Mouse (Mus musculus) myocyte (in vitro differentiated cells): Measurements from ENCODE around the gene H2-K1. TPM values are rescaled to one million over a fixed set of nuclear protein-coding genes. Genes with fewer than 3 reads are reported as not detected.
A peak's percentile ranks its signal among the peaks of the same experiment; 100 is the strongest.

Source experiments
- H3K27me3 ChIP-seq: one replicate; pipeline ENCODE4 v1.6.1; 2011; ENCODE audit not compliant: control insufficient read depth, insufficient read depth, insufficient read length
- H3K36me3 ChIP-seq: one replicate; pipeline ENCODE4 v1.6.1; 2011; ENCODE audit not compliant: control insufficient read depth, insufficient read depth
- H3K4me2 ChIP-seq: one replicate; pipeline ENCODE4 v1.6.1; 2011; ENCODE audit warnings: low read depth, control low read depth
- H3K4me3 ChIP-seq: one replicate; pipeline ENCODE4 v1.5.1; 2011; ENCODE audit warnings: mild to moderate bottlenecking, control low read depth, moderate library complexity
- H3K79me2 ChIP-seq: one replicate; pipeline ENCODE4 v1.6.1; 2011; ENCODE audit not compliant: control insufficient read depth, insufficient read depth
- H3ac ChIP-seq: one replicate; pipeline ENCODE4 v1.6.1; 2011; ENCODE audit not compliant: control insufficient read depth, insufficient read length
- CEBPB ChIP-seq: IDR thresholded peaks from 2 replicates; pipeline ENCODE4 v1.6.1; 2011; ENCODE audit warnings: mild to moderate bottlenecking, moderate library complexity; ENCODE audit not compliant: poor library complexity, insufficient read depth, severe bottlenecking
- E2F4 ChIP-seq: IDR thresholded peaks from one replicate; pipeline ENCODE4 v1.6.1; 2011; ENCODE audit warnings: mild to moderate bottlenecking, control low read depth, moderate library complexity; ENCODE audit not compliant: insufficient read depth
- MAX ChIP-seq: IDR thresholded peaks from one replicate; pipeline ENCODE4 v1.6.1; 2011; ENCODE audit warnings: low read depth, mild to moderate bottlenecking, control low read depth
- MYOD1 ChIP-seq, 3 experiments: IDR thresholded peaks; one replicate each; pipeline ENCODE4 v1.6.1; 2011; ENCODE audit warnings: control low read depth in 2 of 3, low read depth in 2 of 3, mild to moderate bottlenecking in 2 of 3, moderate library complexity in 1 of 3; ENCODE audit not compliant: insufficient read length in 2 of 3, control insufficient read depth in 1 of 3
- MYOG ChIP-seq, 3 experiments: IDR thresholded peaks; one replicate each; pipeline ENCODE4 v1.6.1; 2011; ENCODE audit warnings: control low read depth in 2 of 3, low read depth in 2 of 3, mild to moderate bottlenecking in 2 of 3; ENCODE audit not compliant: insufficient read length in 2 of 3, control insufficient read depth in 1 of 3, insufficient read depth in 1 of 3
- POLR2A ChIP-seq: IDR thresholded peaks from one replicate; pipeline ENCODE4 v1.6.1; 2011; ENCODE audit warnings: low read depth, mild to moderate bottlenecking, control low read depth, moderate library complexity; ENCODE audit not compliant: insufficient read length
- POLR2AphosphoS2 ChIP-seq: IDR thresholded peaks from one replicate; pipeline ENCODE4 v1.6.1; 2011; ENCODE audit warnings: low read depth, control low read depth; ENCODE audit not compliant: insufficient read length
- REST ChIP-seq: IDR thresholded peaks from one replicate; pipeline ENCODE4 v1.6.1; 2011; ENCODE audit warnings: mild to moderate bottlenecking, control low read depth, moderate library complexity; ENCODE audit not compliant: insufficient read depth, insufficient read length
- SRF ChIP-seq: IDR thresholded peaks from one replicate; pipeline ENCODE4 v1.6.1; 2011; ENCODE audit warnings: low read depth; ENCODE audit not compliant: control insufficient read depth, insufficient read length
- TCF12 ChIP-seq: IDR thresholded peaks from one replicate; pipeline ENCODE4 v1.6.1; 2011; ENCODE audit warnings: mild to moderate bottlenecking, control low read depth; ENCODE audit not compliant: poor library complexity, insufficient read depth, severe bottlenecking
- TCF3 ChIP-seq: IDR thresholded peaks from one replicate; pipeline ENCODE4 v1.6.1; 2011; ENCODE audit warnings: low read depth, control low read depth; ENCODE audit not compliant: insufficient read length
- USF1 ChIP-seq: IDR thresholded peaks from one replicate; pipeline ENCODE4 v1.6.1; 2011; ENCODE audit warnings: low read depth, mild to moderate bottlenecking, control low read depth, moderate library complexity
- polyA plus RNA-seq: library from polyadenylated mRNA; unstranded; fragments of >200 nt; fragmentation: generic; extraction: Trizol; gene quantifications from one replicate; pipeline ENCODE4 v1.2.1, GENCODE M21; 2012; ENCODE audit warnings: missing spikeins

Gene H2-K1
- 89.2 TPM for polyA plus RNA-seq

DNA sequence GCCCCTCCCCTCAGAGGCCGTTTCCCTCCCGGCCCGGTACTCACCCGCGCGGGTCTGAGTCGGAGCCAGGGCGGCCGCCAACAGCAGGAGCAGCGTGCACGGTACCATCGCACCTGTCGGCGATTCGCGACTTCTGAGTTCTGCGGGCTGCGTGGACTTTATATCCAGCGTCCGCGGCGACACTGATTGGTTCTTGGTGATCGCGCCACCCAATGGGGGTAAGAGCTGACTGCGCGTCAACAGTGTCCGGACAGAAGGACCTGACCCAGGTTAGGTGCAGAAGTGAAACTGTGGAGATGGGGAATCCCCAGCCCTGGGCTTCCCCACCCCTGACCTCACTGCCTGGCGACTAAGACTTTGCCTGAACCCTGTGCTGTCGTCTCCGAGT, at the start of gene H2-K1:
H2-K1 (minus strand) TSS at position 198 of the 388 bp plus-strand sequence.
- Histone ChIP-seq H3K27me3 (no peaks in the 10 kb centered on the region), H3ac (peak within 1 kb of the TSS; percentile 46), H3K4me3 (no peak within 1 kb of the TSS), H3K36me3 (no peaks in the 10 kb centered on the region), H3K79me2 (no peaks in the 10 kb centered on the region), H3K4me2 (peak within 1 kb of the TSS; percentile 65)
- TF ChIP-seq TCF3 (no peak), MYOG (IDR thresholded peaks at IDR 0.05; ENCODE audit: control insufficient read depth in 1 of 3, insufficient read depth in 1 of 3, insufficient read length in 2 of 3, low read depth in 2 of 3) (no peak), POLR2A (peak; percentile 42), E2F4 (no peak), TCF12 (no peak), CEBPB (no peak)

GRCm38 (mm10) chr17:34047404-34048050, 47.4 kb upstream of the H2-K1 start:
- no peak for TF ChIP-seq REST
- TF ChIP-seq POLR2A, result no peak
- no peak for TF ChIP-seq MYOD1 (IDR thresholded peaks at IDR 0.05; ENCODE audit: control insufficient read depth in 1 of 3, insufficient read length in 2 of 3, low read depth in 2 of 3)
- Histone ChIP-seq H3K4me3 (no peak overlapping the region), H3ac (no peak overlapping the region), H3K36me3 (no peaks in the 10 kb centered on the region), H3K27me3 (no peaks in the 10 kb centered on the region), H3K4me2 (no peak overlapping the region), H3K79me2 (no peaks in the 10 kb centered on the region)

- H3K4me2 ChIP-seq, result no peak overlapping the region
- no peaks in the 10 kb centered on the region for H3K79me2 ChIP-seq
- no peaks in the 10 kb centered on the region for H3K27me3 ChIP-seq
- no peak overlapping the region for H3ac ChIP-seq
- no peaks in the 10 kb centered on the region for H3K36me3 ChIP-seq
- no peak overlapping the region for H3K4me3 ChIP-seq
- TF ChIP-seq MYOD1 (IDR thresholded peaks at IDR 0.05; ENCODE audit: control insufficient read depth in 1 of 3, insufficient read length in 2 of 3, low read depth in 2 of 3) (no peak), USF1 (no peak), SRF (no peak), MAX (no peak), POLR2AphosphoS2 (no peak), E2F4 (no peak), TCF12 (no peak), REST (no peak), POLR2A (no peak), CEBPB (no peak)
Measured at GRCm38 (mm10) chr17:34045941-34046340, 45.8 kb upstream of the H2-K1 start.

DNA sequence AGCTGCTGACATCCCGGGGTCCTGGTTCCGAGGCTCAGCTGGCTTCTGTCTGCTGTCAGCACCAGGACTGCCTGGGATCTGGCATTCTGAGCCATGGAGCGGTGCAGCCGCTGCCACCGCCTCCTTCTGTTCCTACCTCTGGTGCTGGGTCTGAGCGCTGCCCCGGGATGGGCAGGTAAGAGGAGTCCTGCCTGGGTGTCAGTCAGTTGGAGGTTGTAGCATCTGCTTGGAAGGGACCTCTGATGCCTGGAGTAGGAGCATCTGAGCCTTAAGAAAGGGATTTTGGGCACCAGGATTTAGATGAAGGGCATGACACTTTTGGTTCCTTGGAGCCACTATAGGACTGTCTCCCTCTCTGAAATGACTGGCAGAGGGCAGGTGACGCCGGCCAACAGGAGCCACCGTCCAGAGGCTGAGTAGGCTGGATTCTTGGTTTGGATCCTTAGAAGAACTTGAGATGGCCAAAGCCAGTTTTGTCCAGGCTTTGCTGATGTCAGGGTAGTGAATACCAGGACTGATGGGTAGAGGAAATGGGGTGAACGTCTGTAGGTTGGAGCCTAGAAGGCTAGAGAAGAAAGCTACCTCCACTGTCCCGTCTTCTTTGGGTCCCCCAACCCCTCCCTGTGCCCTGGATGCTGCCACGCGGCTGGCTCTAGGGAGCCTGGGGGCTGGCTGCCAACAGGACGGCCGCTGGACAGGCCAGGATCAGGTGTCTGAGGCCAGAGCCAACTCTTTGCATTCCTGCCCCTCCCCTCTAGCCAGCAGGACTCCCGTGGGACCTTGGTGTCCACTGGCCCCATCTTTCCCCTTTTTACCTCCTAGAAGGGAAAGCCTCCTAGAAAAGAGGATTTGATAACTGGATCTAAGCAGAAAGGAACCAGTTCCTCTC, 39.7 kb upstream of the H2-K1 start:
- TF ChIP-seq TCF3 (no peak), TCF12 (no peak), MYOD1 (IDR thresholded peaks at IDR 0.05; ENCODE audit: control insufficient read depth in 1 of 3, insufficient read length in 2 of 3, low read depth in 2 of 3) (peak in 2 of 3 experiments; percentile 29 to 43), MYOG (IDR thresholded peaks at IDR 0.05; ENCODE audit: control insufficient read depth in 1 of 3, insufficient read depth in 1 of 3, insufficient read length in 2 of 3, low read depth in 2 of 3) (peak in 1 of 3 experiments; percentile 49), E2F4 (no peak), REST (no peak), POLR2AphosphoS2 (peak; percentile 45)
- H3K4me3 ChIP-seq, result no peak overlapping the region
- peaks cover 5% of the 10 kb centered on the region for H3K36me3 ChIP-seq
- no peak overlapping the region for H3ac ChIP-seq
- no peaks in the 10 kb centered on the region for H3K27me3 ChIP-seq
- no peaks in the 10 kb centered on the region for H3K79me2 ChIP-seq
- peak overlapping the region; percentile 59 for H3K4me2 ChIP-seq

GRCm38 (mm10) chr17:34038878-34039561, 38.9 kb upstream of the H2-K1 start, which contains the start of gene Col11a2:
Gene Col11a2 (plus strand): TSS chr17:34039437.
- Histone ChIP-seq H3K4me3 (no peak within 1 kb of the TSS), H3ac (no peak within 1 kb of the TSS), H3K4me2 (peak within 1 kb of the TSS; percentile 59), H3K79me2 (no peaks in the 10 kb centered on the region), H3K36me3 (peaks cover 5% of the 10 kb centered on the region), H3K27me3 (no peaks in the 10 kb centered on the region)
- no peak for TF ChIP-seq MYOD1 (IDR thresholded peaks at IDR 0.05; ENCODE audit: control insufficient read depth in 1 of 3, insufficient read length in 2 of 3, low read depth in 2 of 3)
- TF ChIP-seq POLR2AphosphoS2, result peak; percentile 79
